Mouse (Mus musculus): Measurements from ENCODE around the gene Kcnd2.

DNA sequence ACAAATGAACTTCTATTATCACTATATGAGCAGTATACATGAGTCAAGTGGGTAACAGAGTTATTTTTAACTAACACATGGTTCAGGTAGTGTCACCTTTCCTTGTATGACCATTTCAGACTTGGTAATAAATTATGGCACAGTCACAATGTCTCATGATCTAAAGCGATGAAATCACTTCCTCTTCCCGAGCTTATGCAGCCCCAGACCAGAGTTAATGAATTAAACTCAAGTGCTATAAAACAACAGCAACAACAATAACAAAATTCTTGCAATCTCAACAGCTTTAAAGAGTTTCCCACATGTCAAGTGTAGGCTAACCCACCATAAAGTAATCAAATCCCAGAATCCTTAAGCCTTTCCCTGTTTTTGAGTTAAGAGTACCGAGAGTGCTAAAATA, 198.4 kb downstream of the Kcnd2 start:
- TF ChIP-seq CTCF (IDR thresholded peaks at IDR 0.05; ENCODE audit: low read depth) (no peak), EP300 (IDR thresholded peaks at IDR 0.05; ENCODE audit: low read depth) (no peak)

All from liver, embryonic 14.5 days (tissue).